Mouse (Mus musculus): ENCODE data around the gene Psmd6.

DNA sequence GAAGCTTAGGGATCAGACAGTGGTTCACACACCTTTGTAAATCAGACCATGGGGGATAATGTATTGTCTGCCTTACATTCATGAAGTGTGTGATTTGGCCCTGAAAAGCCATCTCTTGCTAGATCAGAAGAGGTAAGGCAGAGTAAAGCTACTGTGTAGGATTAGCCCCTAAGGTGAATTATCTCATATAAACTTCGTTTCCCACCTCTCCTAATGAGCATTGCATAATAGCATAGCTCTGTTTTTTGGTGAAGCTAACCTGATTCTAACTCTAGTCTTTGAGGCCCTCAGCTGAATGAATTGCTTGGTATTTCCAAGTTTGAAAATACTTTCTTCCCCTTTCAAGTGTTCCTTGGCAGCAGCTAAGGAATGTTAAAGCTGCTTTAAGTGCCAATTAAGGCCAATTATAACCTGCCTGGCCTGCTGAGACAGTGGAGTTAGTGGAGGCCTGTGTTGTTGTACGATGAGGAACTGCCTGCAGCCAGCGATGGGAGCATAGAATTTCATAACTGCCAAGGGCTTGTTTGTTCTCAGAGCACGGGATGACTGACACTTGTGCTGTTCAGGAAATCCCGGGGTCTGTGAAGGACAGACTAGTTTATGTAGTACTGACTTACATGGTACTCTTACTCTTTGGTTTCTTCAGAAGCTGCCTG, 56.2 kb downstream of the Psmd6 start:
- no peak for TF ChIP-seq MAFK (IDR thresholded peaks at IDR 0.05; ENCODE audit: insufficient read depth, low read depth, low read length)
- TF ChIP-seq CHD2 (IDR thresholded peaks at IDR 0.05; ENCODE audit: low read depth, low read length): no peak
- no peak for TF ChIP-seq ZC3H11A (IDR thresholded peaks at IDR 0.05; ENCODE audit: borderline replicate concordance, low read depth, low read length)
- TF ChIP-seq ZNF384 (IDR thresholded peaks at IDR 0.05; ENCODE audit: low read depth, low read length): no peak
- TF ChIP-seq HCFC1 (IDR thresholded peaks at IDR 0.05; ENCODE audit: borderline replicate concordance, insufficient read depth, low read length): no peak
